Mouse (Mus musculus) fat pad, adult 2 months (tissue): ENCODE measurements around the gene Ier5.

Source experiments
- DNase-seq: peaks from one replicate; pipeline ENCODE4 v3.0.0-alpha.2; 2011; ENCODE audit warnings: low read depth, low spot score; ENCODE audit errors: extremely low read depth

The Ier5 gene

DNA sequence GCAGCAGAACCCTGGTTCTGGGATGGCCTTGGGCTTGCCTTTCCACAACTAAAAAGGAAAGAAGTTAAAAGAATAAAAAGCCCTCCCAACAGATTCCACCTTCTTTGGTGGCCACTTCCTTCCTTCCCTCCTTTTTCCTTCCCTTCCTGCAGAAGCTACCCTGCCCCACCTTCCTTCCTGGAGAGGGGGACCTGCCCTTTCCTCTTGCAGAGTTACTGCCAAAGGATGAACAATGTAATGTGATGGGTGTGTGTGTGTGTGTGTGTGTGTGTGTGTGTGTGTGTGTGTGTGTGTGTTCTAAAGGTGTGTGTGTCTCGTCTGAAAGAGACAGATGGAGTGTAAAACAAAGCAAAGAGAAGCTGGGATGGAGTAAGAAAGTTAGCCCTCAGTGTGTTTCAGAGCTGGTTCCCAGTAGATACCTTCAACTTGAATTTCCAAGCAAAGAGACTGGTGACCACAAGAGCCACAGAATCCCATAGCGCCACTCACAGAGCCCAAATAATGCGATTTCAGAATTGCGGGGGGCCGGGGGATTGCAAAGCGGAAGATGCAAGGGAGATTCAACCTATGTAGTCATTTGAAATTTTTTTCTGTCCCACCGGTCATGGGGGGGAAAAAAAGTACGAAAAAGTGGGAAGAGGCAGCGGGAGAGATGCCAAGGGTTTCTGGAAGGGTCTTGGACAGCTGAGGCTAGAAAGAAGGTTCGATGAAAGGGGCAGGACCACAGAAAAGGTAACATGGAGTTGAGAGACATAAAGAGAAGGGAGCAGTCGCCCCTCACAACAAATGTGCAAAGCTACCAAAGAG is 17.1 kb downstream of the Ier5 start:
- DNase-seq, result no peak

- DNase-seq, result no peak
Measured at GRCm38 (mm10) chr1:155077675-155078074, 21.8 kb downstream of the Ier5 start.

DNA sequence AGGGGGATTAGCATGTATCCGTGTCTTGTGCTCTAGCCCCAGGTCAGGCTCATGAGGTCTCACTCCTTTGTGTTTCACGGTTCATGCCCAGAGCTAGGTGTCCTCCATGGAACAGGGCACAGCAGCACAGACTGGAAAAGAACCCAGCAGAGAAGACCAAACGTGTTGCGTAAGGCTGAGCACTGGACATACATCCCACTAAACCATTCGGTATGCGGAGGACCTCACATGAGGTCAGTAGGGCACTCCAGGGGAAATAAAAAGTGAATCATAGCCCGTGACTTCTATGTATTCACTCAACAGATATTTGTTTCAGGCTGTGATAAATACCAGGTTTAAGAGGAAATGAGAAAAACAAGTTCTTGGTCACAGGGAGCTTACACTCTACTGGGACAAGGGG is 23.6 kb downstream of the Ier5 start:
- no peak for DNase-seq

DNA sequence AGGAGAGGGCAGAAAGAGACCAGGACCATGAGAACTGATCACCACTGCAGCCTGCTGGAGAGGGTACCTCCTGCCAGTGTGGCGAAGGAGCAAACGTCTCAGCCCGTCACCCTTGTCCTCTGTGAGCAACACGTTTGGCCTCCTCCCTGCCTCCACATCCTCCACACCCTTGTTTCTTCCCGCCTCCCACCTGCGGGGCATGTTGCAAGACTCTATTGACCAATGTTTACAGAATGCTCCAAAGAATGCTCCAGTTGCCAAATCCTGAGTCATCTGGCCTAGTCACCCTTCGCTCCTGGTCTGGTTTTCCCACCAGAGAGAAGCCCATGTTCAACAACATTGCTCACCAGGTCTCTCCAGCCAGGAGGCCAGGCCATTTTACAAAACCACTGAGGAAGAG is 24.6 kb downstream of the Ier5 start:
- DNase-seq, result peak; percentile 78

- no peak for DNase-seq
Measured at GRCm38 (mm10) chr1:155073905-155074304, 25.5 kb downstream of the Ier5 start.

DNA sequence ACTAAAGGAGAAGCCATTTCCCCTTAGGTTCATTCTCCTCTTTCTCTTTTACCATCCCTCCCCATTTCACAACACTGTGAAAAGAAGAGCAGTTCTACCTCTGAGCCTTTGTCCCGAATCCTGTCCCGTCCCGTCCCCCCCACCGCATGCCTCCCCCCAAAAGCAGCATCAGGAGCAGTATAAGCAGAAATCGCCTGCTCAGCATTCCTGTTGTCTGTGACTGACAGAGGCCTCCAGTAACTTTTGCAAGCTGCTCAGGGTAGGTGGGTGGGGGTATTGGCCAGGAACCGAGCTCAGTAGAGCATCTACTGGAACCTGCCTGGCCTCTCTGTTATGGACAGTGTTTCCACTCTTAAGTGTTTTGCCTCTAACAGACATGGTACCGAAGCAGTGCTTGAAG is 26.3 kb downstream of the Ier5 start:
- no peak for DNase-seq

DNA sequence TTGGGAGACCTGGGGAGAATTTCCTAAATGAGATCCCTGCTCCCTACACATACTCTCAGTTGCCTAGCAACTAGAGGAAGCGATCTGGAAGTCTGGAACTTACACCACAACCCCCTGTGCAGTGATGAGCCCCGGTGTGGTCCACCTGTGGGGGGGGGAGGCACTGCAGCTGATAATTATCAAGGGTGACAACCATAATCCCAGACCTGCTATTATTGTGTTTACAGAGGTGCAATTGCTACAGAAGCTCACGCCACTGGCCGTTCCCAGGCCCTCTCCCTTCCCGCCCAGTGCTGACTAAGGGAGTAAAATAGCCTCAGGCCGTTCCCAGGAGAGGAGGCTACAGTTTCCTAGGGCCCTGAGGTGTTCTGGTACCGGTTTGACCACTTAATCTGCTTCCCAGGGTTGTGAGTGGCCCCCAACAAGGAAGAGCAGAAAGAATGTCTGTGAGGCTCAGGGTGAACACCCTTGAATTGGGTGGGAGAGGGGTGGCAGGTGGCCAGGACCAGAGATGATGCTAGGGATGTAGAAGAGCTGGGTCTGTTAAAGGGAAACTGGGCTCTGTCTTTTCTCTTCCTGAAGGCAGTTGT is 28.1 kb downstream of the Ier5 start:
- DNase-seq, result no peak

DNA sequence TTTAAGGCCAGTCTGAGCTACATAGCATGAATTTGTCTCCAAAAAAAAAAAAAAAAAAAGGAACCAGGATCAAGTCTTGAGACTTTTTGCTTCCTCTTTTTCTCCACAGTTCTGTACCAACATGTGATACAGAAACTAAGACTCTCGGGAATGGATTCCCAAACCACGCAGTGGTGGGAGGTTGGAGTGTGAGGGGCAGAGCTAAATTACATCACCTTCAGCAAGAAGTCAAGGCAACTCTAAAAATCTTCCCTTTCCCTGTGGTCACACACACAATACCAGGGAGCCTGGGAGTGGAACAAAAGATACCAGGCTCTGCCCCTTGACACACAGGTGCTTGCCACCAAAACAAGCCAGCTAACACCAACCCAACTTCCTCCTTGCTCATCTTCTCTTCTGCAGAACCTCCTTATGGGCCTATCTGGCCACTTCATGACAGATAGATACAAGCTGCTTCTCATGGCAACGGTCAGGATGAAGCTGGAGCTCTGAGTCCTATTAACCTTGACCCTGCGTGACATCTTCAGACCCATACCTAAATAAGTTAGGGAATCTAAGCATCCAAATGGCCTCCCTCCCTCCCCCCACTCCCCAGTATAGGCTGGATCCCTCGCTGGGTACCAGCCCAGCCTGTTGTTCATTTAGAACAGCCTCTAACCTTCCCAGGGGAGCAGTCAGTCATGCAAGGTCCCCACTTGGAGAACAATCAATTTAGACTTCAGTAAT is 28.7 kb downstream of the Ier5 start:
- DNase-seq, result no peak

GRCm38 (mm10) chr1:155069696-155070095 is 29.7 kb downstream of the Ier5 start:
- no peak for DNase-seq

GRCm38 (mm10) chr1:155066196-155066595 is 33.2 kb downstream of the Ier5 start:
- DNase-seq, result no peak

- DNase-seq, result no peak
Measured at GRCm38 (mm10) chr1:155065068-155065701, 34.3 kb downstream of the Ier5 start.

DNA sequence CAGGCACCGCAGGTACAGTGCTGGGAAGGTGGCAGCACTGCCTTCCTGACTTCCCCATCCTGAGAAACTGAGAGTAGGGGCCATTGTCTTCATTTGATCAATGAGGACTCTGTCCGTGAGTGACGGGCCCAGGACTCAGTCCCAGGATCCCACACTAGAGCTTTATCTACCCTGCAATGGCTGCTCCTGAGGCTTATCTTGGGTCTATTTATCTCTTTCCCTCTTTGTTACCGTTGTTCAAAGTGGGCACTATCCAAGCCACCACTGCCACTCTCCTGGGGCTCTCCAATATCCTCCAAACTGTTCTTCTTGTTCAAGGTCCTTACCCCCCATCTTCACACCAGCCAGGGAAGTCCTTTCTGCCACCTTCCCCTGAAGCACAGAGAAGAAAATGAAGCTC is 34.8 kb downstream of the Ier5 start:
- DNase-seq, result no peak

- DNase-seq, result no peak
Measured at GRCm38 (mm10) chr1:155064111-155064510, 35.3 kb downstream of the Ier5 start.

DNA sequence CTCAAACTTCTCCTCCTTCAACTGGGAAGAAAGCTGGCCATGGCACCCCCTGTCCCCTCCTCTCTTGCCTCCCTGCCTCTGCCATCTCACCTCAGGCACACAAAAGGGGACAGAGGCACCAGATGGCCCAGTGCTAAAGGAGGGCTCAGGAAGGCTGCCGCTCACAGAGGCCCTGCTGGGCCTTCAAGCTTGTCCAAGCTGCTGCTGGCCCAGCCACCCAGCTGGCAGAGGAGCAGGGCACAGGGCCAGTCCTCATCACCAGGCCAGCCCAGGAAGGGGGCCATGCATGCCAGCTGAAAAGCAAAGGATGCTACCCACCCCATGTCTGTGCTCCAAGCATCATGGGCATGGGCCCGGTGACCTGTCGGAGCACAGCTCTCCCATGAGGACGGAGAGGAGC is 36.5 kb downstream of the Ier5 start:
- no peak for DNase-seq

GRCm38 (mm10) chr1:155062057-155062456 is 37.4 kb downstream of the Ier5 start:
- DNase-seq, result no peak

DNA sequence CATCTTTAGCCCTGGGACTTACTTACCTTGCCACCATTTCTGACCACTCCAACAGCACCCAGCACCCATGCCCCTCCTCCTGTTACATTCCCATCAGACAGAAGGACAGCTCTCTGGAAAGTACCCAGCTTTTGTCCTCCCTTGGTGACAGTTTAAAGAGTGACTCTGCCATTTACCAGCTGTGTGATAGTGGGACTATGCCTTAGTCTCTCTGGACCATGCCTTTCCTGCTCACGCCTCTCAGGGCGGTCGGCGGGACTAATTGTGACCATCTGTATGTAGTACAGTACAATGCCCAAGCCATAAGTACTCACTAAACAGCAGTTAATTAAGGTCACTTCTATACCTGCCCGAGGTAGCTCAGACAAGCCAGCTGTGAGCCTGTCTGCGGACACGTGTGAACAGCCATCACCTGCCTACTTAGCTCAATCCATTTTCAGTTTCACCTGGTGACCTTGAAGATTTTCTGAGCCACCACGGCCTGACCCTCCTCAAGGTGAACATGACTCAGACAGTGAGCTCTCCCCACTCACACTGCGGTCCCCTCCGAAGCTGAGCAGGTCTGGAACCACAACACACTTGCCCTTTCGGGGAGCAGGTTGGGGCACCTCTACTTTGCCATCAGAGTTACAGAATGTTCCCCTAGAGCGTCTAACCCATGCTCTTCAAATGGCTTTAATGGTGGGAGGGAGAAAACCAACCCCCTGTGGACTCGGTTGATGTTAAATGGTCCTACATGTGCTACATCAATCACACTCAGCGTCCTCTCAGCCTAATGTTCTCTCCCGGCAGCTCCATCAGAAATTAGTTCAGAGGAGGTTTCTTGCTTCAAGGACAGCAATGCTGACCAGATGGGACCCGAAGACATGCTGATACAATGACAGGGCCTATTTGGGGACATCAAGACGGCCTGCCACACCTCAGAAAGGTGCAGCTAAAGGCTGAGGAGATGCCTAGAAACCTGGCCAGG is 38.3 kb downstream of the Ier5 start:
- DNase-seq, result no peak

GRCm38 (mm10) chr1:155060261-155060660 is 39.2 kb downstream of the Ier5 start:
- DNase-seq, result no peak

DNA sequence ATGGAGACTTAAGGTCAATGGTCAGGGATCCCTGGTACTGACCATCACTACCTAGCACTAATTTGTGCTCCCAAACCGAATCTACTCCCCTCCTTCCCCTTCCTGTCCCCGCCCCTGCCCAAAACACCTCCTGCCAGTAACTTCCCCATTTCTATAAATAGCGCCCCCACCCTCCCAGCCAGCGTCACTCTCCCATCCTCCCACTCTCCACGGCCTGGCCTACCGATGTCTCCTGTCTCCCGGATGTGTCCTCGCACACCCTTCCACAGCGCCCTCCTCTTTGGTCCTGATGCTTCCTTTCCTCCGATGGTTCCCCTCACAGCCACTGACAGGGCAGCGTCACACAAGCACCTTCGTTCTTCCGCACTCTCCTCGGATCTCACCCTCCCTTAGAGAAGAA is 39.9 kb downstream of the Ier5 start:
- DNase-seq, result no peak

- no peak for DNase-seq
Measured at GRCm38 (mm10) chr1:155058099-155059012, 41.1 kb downstream of the Ier5 start.
